Mouse (Mus musculus) frontal cortex, adult 2 months (tissue): ENCODE data around the gene Vmn2r55. TPM values are rescaled to one million over a fixed set of nuclear protein-coding genes. Genes with fewer than 3 reads are reported as not detected.
"Not testable (repeated sequence)": the region's sequence is repeated elsewhere in the genome, so short reads cannot be mapped to it uniquely, and the experiment has no call there.

Experiments used
- DNase-seq, 2 experiments: peaks; one replicate each; pipeline ENCODE4 v3.0.0; 2022; ENCODE audit warnings: low spot score in 1 of 2; ENCODE audit errors: extremely low spot score in 1 of 2
- polyA plus RNA-seq: library from polyadenylated mRNA; depleted of rRNA; stranded (reverse); fragments of >200 nt; gene quantifications from 2 replicates; pipeline ENCODE4 v1.2.3, GENCODE M21; 2012; rRNA removed

The Vmn2r55 gene
- not detected in 2 replicates for polyA plus RNA-seq

DNA sequence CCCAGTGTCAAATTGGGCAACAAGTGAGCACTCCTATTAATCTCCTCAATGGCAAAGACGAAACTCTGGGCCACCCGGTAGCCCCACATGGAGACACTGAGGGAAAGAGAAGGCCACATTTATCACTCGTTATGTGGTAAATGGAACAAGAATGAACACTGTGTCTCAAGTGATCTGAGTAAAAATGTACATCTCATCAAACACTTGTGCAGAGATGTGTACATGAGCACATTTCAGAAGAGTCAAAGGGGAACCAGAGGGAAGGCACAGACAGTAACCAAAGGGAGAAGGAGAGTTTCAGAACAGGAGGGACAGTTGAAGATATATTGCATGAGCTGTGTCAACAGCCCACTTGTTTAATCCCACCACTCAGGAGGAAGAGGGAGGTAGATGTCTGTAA is at the start of gene Vmn2r55:
Vmn2r55 (minus strand) TSS at position 101 of the 400 bp plus-strand sequence.
- DNase-seq, result not testable (repeated sequence)

DNA sequence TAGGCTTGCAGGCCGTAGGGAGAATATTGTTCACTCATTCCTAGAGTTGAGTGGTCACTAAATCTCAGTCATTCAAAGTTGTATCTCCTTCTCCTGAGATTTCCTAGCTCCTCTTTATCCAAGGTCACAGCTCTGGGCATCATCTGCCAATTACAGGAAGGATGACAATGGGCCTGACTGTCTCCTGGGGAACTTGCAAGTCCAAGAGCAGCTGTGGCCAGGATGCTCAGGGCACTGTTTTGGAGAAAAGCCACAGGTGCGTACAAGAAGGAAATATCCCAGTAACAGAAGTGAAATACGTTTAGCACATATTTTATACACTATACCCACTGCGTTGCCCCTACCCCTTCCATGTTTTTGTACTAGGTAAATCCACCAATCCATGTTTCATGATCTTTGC is 44.6 kb downstream of the Vmn2r55 start, which contains the start of gene Vmn2r54:
Vmn2r54 (minus strand) TSS at position 101 of the 400 bp plus-strand sequence.
- not testable (repeated sequence) for DNase-seq

- no peak for DNase-seq
These were observed 76.1 kb downstream of the Vmn2r55 start, which contains the start of gene Vmn2r53 for GRCm38 (mm10) chr7:12608688-12609087. Gene Vmn2r53 (minus strand): TSS chr7:12608788.

Other genes with a start within 250 kb of the Vmn2r55 start
- gene Zfp606, start 206.7 kb downstream of the Vmn2r55 start, polyA plus RNA-seq, result 8.6 and 9.4 TPM in 2 replicates
- not detected in 2 replicates for gene 2900092C05Rik, start 172.5 kb downstream of the Vmn2r55 start, polyA plus RNA-seq
- gene Vmn2r53, start 76.2 kb downstream of the Vmn2r55 start, polyA plus RNA-seq, result 0.02 TPM in 2 replicates
- 0.06 TPM in 1 of 2 replicates, not detected in the other for gene Vmn2r54, start 44.7 kb downstream of the Vmn2r55 start, polyA plus RNA-seq
- gene Vmn2r56, start 50.0 kb upstream of the Vmn2r55 start, polyA plus RNA-seq, result 0.06 TPM in 1 of 2 replicates, not detected in the other
- 17.8 and 22.7 TPM in 2 replicates for gene Zscan18, start 118.6 kb upstream of the Vmn2r55 start, polyA plus RNA-seq
- 19.2 and 24.5 TPM in 2 replicates for gene Zfp329, start 133.9 kb upstream of the Vmn2r55 start, polyA plus RNA-seq
- gene Zfp110, start 149.8 kb upstream of the Vmn2r55 start, polyA plus RNA-seq, result 8.8 and 10.4 TPM in 2 replicates
- 4.6 and 5.3 TPM in 2 replicates for gene Zfp128, start 196.2 kb upstream of the Vmn2r55 start, polyA plus RNA-seq
- gene Zscan22, start 212.8 kb upstream of the Vmn2r55 start, polyA plus RNA-seq, result 12.9 TPM in 2 replicates
- gene Rps5, start 237.3 kb upstream of the Vmn2r55 start, polyA plus RNA-seq, result 776 and 848 TPM in 2 replicates
- 0.69 and 0.86 TPM in 2 replicates for gene Rnf225, start 242.4 kb upstream of the Vmn2r55 start, polyA plus RNA-seq